Mouse (Mus musculus) mouse trophoblast stem cell (cell line): Measurements from ENCODE around the gene Tasp1.
"Not testable (repeated sequence)": the region's sequence is repeated elsewhere in the genome, so short reads cannot be mapped to it uniquely, and the experiment has no call there.

Experiments
- in situ Hi-C, 2 experiments: fragments of 300-500 bp; cut with MseI, MboI; formaldehyde crosslinking; loops; 2 replicates in 1 of 2; 3 replicates in 1 of 2; pipeline ENCODE4 v1.15.1; 2025

The Tasp1 gene

DNA sequence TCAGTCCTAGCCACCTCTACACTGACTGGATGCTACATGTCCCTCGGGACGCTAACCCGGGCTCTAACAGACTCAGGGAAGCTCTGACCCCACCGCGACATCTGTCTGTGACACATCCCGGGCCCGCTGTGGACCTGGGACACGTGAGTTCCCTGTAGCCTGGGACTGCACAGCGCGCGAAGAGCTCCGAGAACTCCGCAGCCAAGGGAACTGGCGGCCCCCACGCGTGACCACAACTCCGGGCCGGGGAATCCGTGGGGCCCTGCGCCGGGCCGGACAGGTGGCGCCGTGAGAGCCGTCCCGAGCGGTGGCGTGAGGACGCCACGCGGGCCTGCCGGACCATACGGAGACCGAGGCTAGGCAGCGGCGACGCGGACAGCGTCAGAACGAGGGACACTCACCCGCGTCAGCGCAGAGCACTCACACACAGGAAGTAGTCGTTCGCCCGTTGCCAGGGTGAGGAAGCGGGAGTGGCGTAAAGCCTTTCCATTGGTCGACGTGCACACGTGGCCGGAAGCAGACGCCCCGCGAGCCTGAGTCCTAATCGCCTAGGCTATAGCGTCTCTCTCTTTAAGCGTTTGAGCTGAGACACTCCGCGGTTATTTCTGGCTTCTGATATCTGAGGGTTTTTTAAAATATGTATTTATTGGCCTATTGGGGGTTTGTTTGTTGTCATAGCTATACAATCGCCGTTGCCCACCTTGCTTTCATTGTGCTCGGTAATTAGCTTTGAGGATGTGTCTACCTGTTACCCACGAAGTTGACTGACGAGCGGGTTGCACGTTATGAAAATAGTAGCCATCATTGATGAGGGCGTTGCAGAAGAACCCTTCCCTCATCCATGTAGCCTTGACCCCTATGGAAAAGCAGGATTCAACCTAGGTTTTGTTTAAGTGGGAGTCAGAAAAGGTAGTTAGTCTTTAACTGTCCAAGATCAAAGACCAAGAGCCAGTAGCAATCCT lies at the start of gene Tasp1:
Gene Tasp1 (minus strand): TSS at position 453 of the 962 bp plus-strand sequence.
- in situ Hi-C loops = no loop called here

DNA sequence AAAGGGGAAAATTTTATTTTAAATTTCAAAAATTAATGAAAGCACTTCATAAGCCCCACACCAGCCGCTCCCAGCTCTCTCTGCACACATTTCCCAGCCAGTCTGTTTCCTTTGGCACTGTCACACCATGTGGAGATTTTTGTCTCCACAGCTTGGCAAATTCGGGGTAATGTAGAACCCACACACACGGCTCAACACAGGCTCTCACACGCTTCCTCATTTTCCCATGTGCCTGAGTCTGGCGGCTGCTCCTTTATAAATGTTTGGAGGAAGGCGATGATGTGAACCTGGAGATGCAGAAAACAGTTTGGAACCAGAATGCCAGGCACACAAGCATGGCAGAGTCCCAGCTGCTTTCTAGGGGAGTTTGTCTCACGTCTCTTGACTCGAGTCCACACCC lies 47.2 kb upstream of the Tasp1 start:
- in situ Hi-C loops = no loop called here

DNA sequence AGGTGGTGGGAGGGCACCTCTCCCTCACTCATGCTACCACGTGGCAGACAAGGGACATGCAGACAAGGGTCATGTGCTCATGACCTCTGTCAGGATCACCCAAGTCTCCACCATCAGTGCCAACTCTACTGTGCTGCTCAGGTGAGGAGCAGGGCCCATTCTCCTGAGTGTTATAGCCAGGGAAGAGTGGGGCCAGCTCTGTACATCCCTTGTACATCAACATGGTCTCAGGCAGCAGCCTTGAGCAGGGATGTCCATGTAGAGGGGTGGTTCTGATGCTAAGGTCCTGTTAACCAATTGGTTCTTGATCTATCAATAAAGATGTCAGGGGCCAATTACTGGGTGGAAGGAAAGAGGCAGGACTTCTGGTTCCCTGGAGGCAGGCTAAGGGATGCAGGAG lies 42.3 kb upstream of the Tasp1 start:
- in situ Hi-C loops = no loop called here

DNA sequence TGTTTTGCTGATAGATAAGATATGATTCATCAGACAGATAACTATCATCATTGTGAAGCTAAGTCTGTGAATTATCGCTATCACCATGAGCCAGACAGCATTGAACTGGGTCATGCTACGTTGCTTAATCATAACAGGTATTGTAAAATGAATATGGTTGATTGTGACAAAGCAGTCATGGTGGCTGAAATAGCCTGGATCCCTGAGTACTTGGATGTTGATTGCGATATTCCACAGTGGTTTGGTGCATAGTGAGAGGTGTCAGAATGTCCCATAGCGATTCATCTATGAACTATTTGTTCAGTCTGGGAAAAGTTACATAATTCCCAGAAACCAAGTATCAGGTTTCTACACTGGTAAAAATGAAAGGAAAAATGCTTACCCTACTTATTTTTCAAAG lies 41.0 kb upstream of the Tasp1 start:
- in situ Hi-C loops = no loop called here

DNA sequence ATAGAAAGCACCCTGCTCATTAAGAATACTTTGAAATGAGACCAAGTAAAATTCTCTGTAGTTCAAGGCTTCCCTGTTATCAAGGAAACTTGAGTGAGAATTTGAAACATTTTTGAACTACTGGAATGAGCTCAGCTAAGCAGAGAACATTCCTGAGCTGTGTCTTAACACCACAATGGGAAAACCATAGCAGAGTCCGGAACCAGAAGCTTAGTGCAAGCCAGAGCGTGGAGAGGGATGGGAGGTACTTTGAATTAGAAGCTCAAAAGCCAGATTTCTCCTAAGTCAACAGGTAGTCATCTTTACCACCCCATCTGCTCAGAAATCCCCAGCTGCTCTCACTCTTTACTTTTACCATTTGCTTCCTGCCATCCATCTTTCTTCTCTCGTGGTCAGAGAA lies 38.3 kb upstream of the Tasp1 start:
- in situ Hi-C loops = no loop called here

DNA sequence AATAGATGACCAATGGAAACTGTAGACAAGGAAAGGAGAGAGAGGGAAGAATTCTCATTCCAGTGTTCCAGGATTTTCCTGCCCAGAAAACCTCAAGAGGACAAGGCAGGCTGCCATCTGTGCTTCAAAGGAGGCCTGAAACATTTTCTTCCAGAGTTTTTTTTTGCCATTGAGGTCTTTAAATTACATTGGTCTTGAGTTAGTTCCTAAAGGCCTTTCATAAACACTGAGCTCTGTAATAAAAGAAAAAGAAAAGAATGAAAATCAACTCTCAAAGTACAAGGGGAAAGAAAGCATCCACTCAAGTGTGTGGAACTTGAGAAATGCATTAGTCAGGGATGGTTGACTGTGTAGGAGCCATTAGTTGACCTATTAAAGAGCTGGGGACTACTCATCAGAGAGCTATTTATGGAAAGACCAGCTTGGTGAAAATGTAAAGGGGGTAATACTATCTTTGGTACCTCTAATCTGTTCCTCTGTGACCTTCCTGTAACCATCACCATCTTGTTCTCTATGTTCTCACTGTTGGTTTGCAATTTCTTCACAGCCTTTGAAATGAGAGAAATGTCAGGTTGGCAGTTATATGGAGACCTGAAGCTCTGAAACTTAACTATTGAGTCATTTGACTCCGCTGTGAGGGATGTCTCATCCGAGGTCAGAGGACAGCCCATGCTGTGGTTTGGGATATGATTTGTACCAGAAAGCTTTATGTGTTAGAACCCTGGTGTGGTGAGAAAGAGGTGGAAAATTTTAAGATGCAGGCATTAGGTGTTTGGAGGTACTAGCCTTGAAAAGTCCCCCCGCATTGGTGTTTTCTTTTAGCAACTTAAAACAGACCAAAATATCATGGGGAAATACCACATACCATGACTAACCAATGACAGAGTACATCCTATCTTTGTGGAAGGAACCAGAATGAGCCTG lies 34.2 kb upstream of the Tasp1 start:
- in situ Hi-C loops = no loop called here

DNA sequence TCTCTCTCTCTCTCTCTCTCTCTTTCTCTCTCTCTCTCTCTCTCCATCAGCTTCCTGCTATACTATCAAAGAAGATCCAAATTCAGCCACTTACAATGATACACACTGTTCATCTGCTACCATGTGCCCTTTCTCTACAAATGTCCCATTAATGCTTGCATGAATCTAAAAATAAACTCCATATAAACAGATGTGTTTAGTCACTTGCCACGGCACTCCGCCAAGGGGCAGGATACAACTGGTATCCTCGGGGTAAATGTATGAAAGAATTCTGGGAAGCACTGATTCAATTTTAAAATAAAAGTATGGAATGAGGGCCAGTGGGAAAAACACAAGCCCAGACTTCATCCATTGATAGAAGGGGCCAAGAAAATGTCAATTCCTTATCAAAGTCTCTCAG lies 33.4 kb upstream of the Tasp1 start:
- in situ Hi-C loops = no loop called here

DNA sequence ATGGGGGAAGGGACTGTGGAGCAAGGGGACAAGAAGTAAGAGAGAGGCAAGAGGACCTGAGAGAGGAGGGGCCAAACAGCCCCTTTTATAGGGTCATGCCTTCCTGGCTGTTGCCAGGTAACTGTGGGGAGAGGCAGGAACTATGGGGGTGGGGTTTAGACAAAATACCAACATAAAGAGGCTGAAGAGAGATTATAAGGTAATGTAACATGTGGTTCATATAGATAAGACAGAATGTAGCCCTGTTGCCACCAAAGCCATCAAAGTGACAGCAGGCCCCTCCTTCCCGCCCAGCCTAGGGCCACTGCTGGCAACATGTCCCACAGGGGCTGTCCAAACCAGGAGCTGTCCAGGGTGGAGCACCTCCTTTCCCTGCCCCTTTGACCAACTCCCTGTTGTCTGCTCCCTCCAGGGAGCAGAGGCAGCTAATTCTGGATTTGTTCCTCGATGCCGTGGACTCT lies 30.6 kb upstream of the Tasp1 start:
- in situ Hi-C loops = no loop called here

DNA sequence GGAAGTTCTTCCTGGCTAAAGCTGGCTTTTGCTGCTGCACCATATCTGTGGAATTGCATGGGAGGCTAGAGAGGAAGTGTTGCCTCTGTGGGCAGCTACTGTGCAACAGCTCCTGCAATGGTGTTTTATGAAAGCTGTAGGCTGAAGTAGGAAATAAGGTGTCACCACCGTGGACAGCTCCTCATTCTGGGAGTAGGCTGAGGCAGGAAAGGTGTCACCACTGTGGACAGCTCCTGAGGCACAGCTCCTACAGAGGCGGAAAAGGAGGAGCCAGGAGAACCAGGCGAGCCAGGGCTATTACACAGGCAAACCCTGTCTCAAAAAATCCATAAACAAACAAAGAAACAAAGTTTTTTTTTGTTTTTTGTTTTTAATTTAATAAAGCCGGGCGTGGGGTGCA lies 29.4 kb upstream of the Tasp1 start:
- in situ Hi-C loops = no loop called here

DNA sequence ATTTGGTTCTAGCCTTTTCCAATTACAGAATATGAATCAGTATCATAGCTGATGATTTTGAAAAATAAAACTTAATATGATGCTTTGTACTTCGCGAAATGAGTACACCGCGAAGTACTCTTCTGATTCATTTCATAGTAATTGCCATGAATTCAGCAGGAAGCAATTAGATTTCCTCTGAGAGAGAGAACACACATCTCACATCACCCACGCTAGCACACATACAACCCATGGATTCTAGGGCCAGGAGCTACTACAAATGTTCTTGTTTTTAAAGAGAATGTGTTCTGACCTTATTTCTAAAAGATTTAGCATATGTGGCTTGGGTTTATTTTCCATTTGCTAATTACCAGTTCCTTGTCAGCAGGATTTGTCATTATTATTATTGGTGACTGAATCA lies 26.8 kb upstream of the Tasp1 start:
- in situ Hi-C loops = no loop called here

DNA sequence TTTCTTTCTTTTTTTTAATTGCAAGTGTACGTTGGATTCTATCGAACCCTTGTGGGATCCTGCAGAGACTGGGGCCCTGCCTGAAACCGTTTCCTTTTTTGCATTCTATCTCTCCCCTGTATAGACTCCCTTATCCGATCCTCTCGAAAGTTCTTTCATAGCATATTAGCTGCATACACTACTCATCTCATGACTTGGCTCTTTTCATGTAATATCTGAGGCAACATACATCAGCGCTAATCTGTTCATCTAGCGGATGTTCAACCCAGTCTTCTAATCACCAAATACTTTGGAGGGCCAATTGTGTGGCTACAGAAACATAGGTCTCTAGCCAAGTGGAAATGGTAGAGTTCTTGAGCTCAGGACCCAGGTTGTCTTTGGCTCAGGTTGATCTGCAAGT lies 17.6 kb upstream of the Tasp1 start:
- in situ Hi-C loops = no loop called here

DNA sequence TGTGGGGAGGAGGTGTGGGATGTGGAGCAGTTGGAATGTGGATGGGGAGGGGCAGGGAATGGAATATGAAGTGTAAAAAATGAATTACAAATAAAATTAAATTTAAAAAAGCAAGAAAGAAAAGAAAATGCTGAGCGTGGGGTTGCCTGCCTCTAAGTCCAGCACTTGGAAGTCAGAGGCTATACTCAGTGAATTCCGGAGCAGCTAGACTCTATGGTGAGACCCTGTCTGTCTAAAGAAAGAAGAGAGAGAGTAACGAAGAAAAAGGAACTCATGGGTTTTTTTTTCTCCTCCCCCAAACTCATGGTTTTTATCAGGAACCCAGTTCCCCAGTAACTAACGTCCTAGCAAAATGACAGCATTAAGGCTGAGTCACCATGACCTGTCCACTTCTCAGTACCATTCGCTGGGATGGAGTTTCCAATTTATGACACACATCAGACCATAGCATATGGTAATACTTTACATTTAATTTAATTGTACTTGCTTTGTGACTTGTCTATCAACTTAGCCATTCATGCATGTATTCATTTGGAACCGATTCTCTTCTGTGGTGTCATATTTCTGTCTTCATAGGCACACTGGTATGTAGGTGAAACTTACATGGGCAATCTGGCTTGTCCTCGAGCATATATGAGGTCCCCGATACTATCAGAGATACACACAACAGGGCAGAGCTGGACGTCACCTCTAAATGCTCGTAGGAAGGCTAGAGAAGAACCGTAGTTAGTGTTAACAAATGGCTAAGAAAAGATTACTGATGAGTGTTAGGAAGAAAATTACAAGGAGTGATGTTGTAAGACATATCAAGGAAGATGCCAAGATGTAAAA lies 14.4 kb upstream of the Tasp1 start:
- in situ Hi-C loops = no loop called here

DNA sequence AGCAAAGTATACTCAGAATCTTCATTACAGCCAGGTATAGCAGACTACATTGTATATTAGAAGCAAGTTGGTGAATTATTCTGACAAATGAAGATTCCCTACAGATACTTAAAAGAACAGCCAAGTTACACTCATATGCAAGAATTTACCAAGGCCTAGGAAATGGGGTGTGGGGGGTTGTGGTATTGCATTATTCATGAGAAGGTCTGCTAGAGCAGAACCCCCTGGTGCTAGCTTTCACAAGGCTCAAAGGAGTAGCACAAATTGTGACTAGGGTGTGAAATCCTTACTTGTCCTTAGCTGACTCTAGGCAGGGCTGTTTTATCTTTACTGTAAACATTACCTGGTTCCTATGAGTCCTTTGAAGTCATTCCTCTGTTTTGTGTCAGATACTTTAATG lies 12.7 kb upstream of the Tasp1 start:
- in situ Hi-C loops = not testable (repeated sequence)

DNA sequence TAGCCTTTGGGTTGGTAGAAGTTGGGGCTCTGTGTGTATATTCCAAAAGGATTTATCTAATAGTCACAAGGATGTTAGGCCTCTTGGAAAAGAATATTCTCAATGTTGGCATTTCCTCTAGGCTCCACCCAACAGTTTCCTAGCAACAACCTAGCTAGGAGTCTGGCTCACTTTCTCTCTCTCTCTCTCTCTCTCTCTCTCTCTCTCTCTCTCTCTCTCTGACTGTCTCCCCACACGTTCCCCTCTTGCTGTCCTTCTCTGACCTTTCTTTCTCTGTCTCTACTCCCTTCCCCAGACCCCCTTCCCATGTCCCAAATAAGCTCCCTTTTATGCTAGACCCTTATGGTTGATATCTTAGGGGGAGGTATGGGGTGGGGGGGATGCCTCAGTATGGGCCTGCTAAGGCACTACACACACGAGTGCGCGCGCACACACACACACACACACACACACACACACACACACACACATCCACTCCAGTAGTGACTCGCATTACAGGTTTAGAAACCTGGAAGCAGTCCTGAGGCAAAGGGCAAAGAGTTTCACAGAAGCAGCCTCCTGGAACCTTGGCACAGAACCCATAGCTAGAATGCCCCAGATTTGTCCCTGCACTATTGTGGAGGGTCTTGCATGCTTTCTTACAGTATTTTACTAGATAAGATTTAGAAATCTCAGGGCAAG lies 12.1 kb upstream of the Tasp1 start:
- in situ Hi-C loops = no loop called here

DNA sequence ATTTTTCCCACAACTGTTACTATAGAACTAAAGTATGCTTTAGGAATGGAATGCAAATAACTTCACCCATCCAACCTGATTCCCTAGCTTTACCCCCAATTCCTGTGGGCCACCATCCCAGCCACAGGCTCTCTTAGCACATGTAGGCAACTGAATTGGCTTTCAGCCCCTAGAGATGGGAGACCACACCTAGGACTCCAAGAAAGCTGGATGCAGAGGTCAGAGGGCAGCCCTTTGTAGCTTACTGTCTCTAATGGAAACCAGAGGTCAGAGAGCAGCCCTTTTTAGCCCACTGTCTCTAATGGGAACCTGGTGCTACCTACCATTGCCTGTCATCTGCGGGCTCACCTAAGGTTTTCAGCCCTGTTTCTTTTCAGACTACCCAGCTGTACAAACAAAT lies 10.9 kb upstream of the Tasp1 start:
- in situ Hi-C loops = no loop called here

DNA sequence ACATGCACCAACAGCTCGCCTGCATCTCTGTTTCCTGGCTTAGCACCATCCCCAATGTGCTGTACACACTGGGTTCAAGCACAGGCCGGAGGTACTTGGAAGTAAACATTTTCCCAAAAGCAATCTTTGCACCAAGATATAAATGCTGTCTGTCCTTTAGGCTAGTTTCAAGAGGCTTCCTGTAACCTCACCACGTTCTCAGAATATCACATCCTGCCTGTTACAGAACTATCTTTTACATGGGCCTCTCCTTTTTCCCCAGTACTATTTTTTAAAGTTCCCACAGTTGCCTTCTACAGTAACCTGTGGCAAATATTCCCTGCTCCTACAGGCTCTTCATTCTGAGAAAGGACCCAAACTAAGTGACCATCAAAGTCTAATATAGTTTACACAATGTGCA lies 8.5 kb upstream of the Tasp1 start:
- in situ Hi-C loops = no loop called here

DNA sequence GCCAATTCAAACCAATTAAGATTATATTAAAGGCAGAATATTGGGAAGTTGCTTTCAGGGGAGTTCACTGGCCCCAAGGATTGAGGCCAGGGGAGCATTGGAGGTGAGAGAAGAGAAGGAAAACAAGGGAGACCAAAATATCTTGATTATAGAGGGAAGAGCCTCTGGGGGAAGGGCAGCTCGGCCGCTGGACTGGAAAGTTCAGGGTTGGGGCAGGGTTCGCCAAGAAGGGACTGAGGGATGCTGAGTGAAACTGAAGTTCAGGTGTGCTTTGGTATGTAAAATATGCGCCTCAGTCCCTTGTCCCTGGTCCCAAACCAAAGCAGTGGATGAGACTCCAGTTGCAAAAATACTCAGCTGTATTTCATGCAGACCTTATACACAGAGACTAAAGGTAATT lies 911 bp upstream of the Tasp1 start:
- in situ Hi-C loops = no loop called here

DNA sequence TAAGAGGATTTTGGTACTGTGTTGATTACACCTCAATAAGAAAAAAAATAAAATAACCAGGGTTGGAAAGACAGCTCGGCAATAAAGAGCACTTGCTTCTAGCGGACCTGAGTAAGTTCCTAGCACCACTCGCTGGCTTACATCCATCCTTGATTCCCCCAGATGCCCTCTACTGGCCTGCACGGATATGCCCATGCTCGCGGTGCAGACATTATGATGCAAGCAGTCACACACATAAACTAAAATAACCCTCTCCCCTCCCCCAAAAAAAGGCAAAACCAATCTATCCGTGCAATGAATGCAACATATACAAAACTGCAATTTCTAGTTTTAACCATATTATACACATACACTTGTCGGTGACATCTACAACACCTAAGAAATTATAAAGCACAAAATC lies 929 bp downstream of the Tasp1 start:
- in situ Hi-C loops = no loop called here

DNA sequence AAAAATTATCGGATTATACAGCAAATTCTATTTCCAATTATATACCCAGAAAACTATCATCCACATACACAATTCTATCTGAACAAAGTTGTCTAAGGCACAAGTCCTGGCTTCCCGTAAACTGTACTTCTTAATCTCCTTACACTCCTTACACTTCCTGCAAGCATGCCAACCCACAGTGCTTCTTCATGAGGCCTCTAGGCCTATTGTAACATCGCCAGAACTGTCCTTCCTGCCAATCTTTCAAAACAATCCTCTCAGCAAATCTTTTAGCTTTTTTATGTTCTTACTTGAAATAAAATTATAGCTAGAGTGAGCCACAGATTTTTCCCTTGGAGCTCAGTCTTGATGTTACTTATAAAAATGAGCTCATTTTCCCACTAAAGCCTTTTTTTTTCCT lies 5.1 kb downstream of the Tasp1 start:
- in situ Hi-C loops = no loop called here

DNA sequence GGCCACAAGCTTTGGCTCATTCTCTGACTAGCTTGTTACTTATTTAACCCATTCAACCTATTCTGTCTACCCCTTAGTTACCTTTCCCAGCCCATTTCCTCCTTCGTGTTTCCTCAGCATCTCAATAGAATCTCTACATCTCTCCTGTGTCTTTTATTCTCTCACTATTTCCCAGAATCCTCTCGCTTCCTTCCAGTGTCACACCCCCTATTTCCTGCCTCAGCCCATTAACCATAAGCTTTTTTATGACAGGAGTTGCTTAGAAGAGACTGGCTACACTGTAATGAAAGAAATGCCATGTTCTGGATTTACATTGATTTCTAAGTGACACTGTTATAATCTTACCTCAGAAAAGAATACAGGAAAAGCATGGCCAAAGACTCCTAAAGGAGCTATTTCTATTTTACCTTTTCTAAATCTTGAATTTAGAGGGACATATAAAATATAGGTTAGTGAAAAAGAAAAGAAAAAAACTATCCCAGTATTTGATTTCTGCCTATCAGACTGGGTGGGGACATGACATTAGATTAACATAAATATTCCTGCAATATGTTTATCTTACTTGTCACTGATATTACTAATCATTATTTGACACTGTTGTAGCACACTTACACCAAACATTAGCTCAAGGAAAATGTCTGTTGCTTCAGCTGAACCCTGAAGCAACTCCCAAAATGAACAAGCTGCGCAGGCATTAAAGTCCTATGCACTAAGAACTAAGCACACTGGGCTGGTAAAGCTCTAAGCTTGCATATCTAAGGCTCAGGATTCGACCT lies 6.3 kb downstream of the Tasp1 start:
- in situ Hi-C loops = no loop called here
